Mouse (Mus musculus) neural tube, embryonic 12.5 days (tissue): ENCODE results near the gene Tfe3. TPM values are rescaled to one million over a fixed set of nuclear protein-coding genes. Genes with fewer than 3 reads are reported as not detected.
"Not testable (repeated sequence)": the region's sequence is repeated elsewhere in the genome, so short reads cannot be mapped to it uniquely, and the experiment has no call there.

ENCODE experiments used
- ATAC-seq: fragments of 200-750 bp; cut with Nextera tagmentation; 2 replicates; pipeline ENCODE4 v1.8.0; 2017; ENCODE audit warnings: low read depth, mild to moderate bottlenecking, moderate TSS enrichment, moderate library complexity; ENCODE audit not compliant: low FRiP score
- H3K27ac ChIP-seq: fragments of 300-500 bp; sonication (generic); 2 replicates; pipeline ENCODE4 v1.5.1; 2016
- H3K27me3 ChIP-seq: fragments of 300-500 bp; sonication (generic); replicated peaks from 2 replicates; pipeline ENCODE4 v1.6.1; 2016; ENCODE audit warnings: mild to moderate bottlenecking
- H3K36me3 ChIP-seq: fragments of 300-500 bp; sonication (generic); 2 replicates; pipeline ENCODE4 v1.6.1; 2016; ENCODE audit warnings: mild to moderate bottlenecking
- H3K4me1 ChIP-seq: fragments of 300-500 bp; sonication (generic); 2 replicates; pipeline ENCODE4 v1.6.1; 2016
- H3K4me2 ChIP-seq: fragments of 300-500 bp; sonication (generic); replicated peaks from 2 replicates; pipeline ENCODE4 v1.6.1; 2016; ENCODE audit warnings: mild to moderate bottlenecking
- H3K4me3 ChIP-seq: fragments of 300-500 bp; sonication (generic); 2 replicates; pipeline ENCODE4 v1.5.1; 2016
- H3K9ac ChIP-seq: fragments of 300-500 bp; sonication (generic); 2 replicates; pipeline ENCODE4 v1.6.1; 2016; ENCODE audit warnings: mild to moderate bottlenecking
- H3K9me3 ChIP-seq: fragments of 300-500 bp; sonication (generic); 2 replicates; pipeline ENCODE4 v1.6.1; 2016; ENCODE audit warnings: mild to moderate bottlenecking
- WGBS: fragments of 180-500 bp; shearing (Covaris S2); methylation state at CpG from one replicate; pipeline ENCODE4 v1.1.7; 2016; 5-methylcytosine and 5-hydroxymethylcytosine counted together
- microRNA counts: library from miRNA; unstranded; fragments of <30 nt; microRNA quantifications from one replicate; lab custom pipeline; 2017
- microRNA-seq: library from miRNA; unstranded; fragments of <30 nt; microRNA quantifications from one replicate; pipeline ENCODE4, GENCODE M21; 2017
- polyA plus RNA-seq: library from polyadenylated mRNA; unstranded; fragments of >200 nt; fragmentation: Nextera tagmentation; extraction: Ambion mirVana; gene quantifications from 2 replicates; pipeline ENCODE4 v1.2.1, GENCODE M21; 2016

Gene Tfe3
- polyA plus RNA-seq, 1 experiment from 2014 or later: 35.5 TPM

- H3K27ac ChIP-seq: no peak overlapping the region
- no peak overlapping the region for H3K4me3 ChIP-seq
- H3K9me3 ChIP-seq: no peaks in the 10 kb centered on the region
- 89% methylated on average over 4 of the region's 4 CpGs for WGBS
- ATAC-seq: no peak
- H3K9ac ChIP-seq: no peak overlapping the region
- no peak overlapping the region for H3K4me2 ChIP-seq
- no peaks in the 10 kb centered on the region for H3K27me3 ChIP-seq
- no peaks in the 10 kb centered on the region for H3K4me1 ChIP-seq
- no peaks in the 10 kb centered on the region for H3K36me3 ChIP-seq
These were observed 20.3 kb downstream of the Tfe3 start for GRCm38 (mm10) chrX:7782603-7783092.

GRCm38 (mm10) chrX:7789542-7790136, 27.3 kb downstream of the Tfe3 start, which contains the start of gene Gripap1:
Gene Gripap1, plus strand, starts transcription at chrX:7789765.
- 13% methylated on average over 24 of the region's 24 CpGs for WGBS
- Histone ChIP-seq H3K9ac (peak within 1 kb of the TSS; percentile 51), H3K9me3 (no peaks in the 10 kb centered on the region), H3K4me1 (no peaks in the 10 kb centered on the region), H3K4me3 (peak within 1 kb of the TSS; percentile 49), H3K36me3 (no peaks in the 10 kb centered on the region), H3K27ac (no peak within 1 kb of the TSS), H3K27me3 (no peaks in the 10 kb centered on the region), H3K4me2 (peak within 1 kb of the TSS; percentile 63)
- ATAC-seq: peak; percentile 91

GRCm38 (mm10) chrX:7790309-7790708, 27.9 kb downstream of the Tfe3 start:
- ATAC-seq: peak; percentile 5; the same call in 1 of the 2 replicates
- Histone ChIP-seq H3K9ac (peak overlapping the region; percentile 51), H3K27ac (no peak overlapping the region), H3K9me3 (no peaks in the 10 kb centered on the region), H3K36me3 (no peaks in the 10 kb centered on the region), H3K4me2 (peak overlapping the region; percentile 63), H3K4me3 (peak overlapping the region; percentile 49), H3K27me3 (no peaks in the 10 kb centered on the region), H3K4me1 (no peaks in the 10 kb centered on the region)
- 33% methylated on average over 5 of the region's 5 CpGs for WGBS

GRCm38 (mm10) chrX:7793361-7793760, 31.0 kb downstream of the Tfe3 start:
- H3K9ac ChIP-seq: no peak overlapping the region
- WGBS: 48% methylated on average over 3 of the region's 3 CpGs
- H3K9me3 ChIP-seq: no peaks in the 10 kb centered on the region
- no peak overlapping the region for H3K4me3 ChIP-seq
- H3K27ac ChIP-seq: no peak overlapping the region
- ATAC-seq: no peak
- no peaks in the 10 kb centered on the region for H3K36me3 ChIP-seq
- H3K4me1 ChIP-seq: no peaks in the 10 kb centered on the region
- H3K4me2 ChIP-seq: no peak overlapping the region
- no peaks in the 10 kb centered on the region for H3K27me3 ChIP-seq

- Histone ChIP-seq H3K9me3 (no peaks in the 10 kb centered on the region), H3K9ac (no peak overlapping the region), H3K27ac (no peak overlapping the region), H3K4me1 (no peaks in the 10 kb centered on the region), H3K27me3 (no peaks in the 10 kb centered on the region), H3K4me3 (no peak overlapping the region), H3K4me2 (no peak overlapping the region), H3K36me3 (peaks cover 10% of the 10 kb centered on the region; the same call in 1 of the 2 replicates)
- ATAC-seq: no peak
- WGBS: 32% methylated on average over 7 of the region's 7 CpGs
These were observed 32.7 kb downstream of the Tfe3 start for GRCm38 (mm10) chrX:7795016-7795415.

GRCm38 (mm10) chrX:7797327-7797726, 35.0 kb downstream of the Tfe3 start:
- ATAC-seq: no peak
- Histone ChIP-seq H3K4me3 (no peak overlapping the region), H3K4me1 (no peaks in the 10 kb centered on the region), H3K9ac (no peak overlapping the region), H3K9me3 (no peaks in the 10 kb centered on the region), H3K36me3 (peaks cover 24% of the 10 kb centered on the region; the same call in 1 of the 2 replicates), H3K27ac (no peak overlapping the region), H3K4me2 (no peak overlapping the region), H3K27me3 (no peaks in the 10 kb centered on the region)
- WGBS: 80% methylated on average over 3 of the region's 3 CpGs

- H3K4me3 ChIP-seq, H3K9me3 ChIP-seq, ATAC-seq, H3K27me3 ChIP-seq, H3K9ac ChIP-seq, H3K27ac ChIP-seq, H3K4me1 ChIP-seq, H3K4me2 ChIP-seq: not testable (repeated sequence)
- H3K36me3 ChIP-seq: peaks cover 47% of the 10 kb centered on the region
- 81% methylated on average over 2 of the region's 2 CpGs for WGBS
These were observed 39.8 kb downstream of the Tfe3 start for GRCm38 (mm10) chrX:7802157-7802556.

- H3K27ac ChIP-seq, H3K4me1 ChIP-seq, H3K4me2 ChIP-seq, H3K27me3 ChIP-seq, H3K9me3 ChIP-seq, H3K9ac ChIP-seq, H3K4me3 ChIP-seq, ATAC-seq: not testable (repeated sequence)
- WGBS: 55% methylated on average over 8 of the region's 8 CpGs
- H3K36me3 ChIP-seq: peaks cover 44% of the 10 kb centered on the region
These were observed 52.7 kb downstream of the Tfe3 start for GRCm38 (mm10) chrX:7815016-7815415.

- Histone ChIP-seq H3K4me1 (no peaks in the 10 kb centered on the region), H3K27ac (no peak within 1 kb of the TSS), H3K36me3 (peaks cover 12% of the 10 kb centered on the region; the same call in 1 of the 2 replicates), H3K9me3 (no peaks in the 10 kb centered on the region), H3K4me3 (peak within 1 kb of the TSS; percentile 27), H3K9ac (no peak within 1 kb of the TSS), H3K4me2 (peak within 1 kb of the TSS; percentile 54), H3K27me3 (no peaks in the 10 kb centered on the region)
- ATAC-seq: peak; percentile 66; the same call in 1 of the 2 replicates
- WGBS: 16% methylated on average over 24 of the region's 24 CpGs
These were observed 59.8 kb downstream of the Tfe3 start, which contains the start of gene Kcnd1 for GRCm38 (mm10) chrX:7821865-7822779. Gene Kcnd1, plus strand, starts transcription at chrX:7822289.

MicroRNA genes within 50 kb of the gene (microRNA counts, 519-probe panel; counts per million panel counts)
- 4,223 counts per million, percentile 77 among the panel's probes with 10 or more counts for microRNA mmu-miR-1198 (lab: Ali Mortazavi, UCI)

Small RNA genes lying within 50 kb of the gene (microRNA-seq; reads per million reads assigned to microRNA genes)
- 33.9 reads per million, percentile 37 among the genes with 10 or more reads in this experiment for gene Mir1198

Other genes with a start within 250 kb of the Tfe3 start
- 0.06 and 0.09 TPM in 2 replicates for gene Foxp3, start 188.9 kb upstream of the Tfe3 start, polyA plus RNA-seq
- 4.6 and 5.3 TPM in 2 replicates for gene Ppp1r3f, start 188.3 kb upstream of the Tfe3 start, polyA plus RNA-seq
- gene Ccdc22, start 157.0 kb upstream of the Tfe3 start, polyA plus RNA-seq: 30.2 and 30.6 TPM in 2 replicates
- gene Cacna1f, start 155.5 kb upstream of the Tfe3 start, polyA plus RNA-seq: 0.47 TPM in 1 of 2 replicates, not detected in the other
- 62.2 and 71.0 TPM in 2 replicates for gene Syp, start 124.1 kb upstream of the Tfe3 start, polyA plus RNA-seq
- 2.4 and 3.0 TPM in 2 replicates for gene Prickle3, start 105.3 kb upstream of the Tfe3 start, polyA plus RNA-seq
- 31.2 and 34.6 TPM in 2 replicates for gene Plp2, start 91.2 kb upstream of the Tfe3 start, polyA plus RNA-seq
- gene Magix, start 81.3 kb upstream of the Tfe3 start, polyA plus RNA-seq: 0.09 TPM in 1 of 2 replicates, not detected in the other
- 44.1 and 46.6 TPM in 2 replicates for gene Gpkow, start 65.4 kb upstream of the Tfe3 start, polyA plus RNA-seq
- gene Wdr45, start 48.2 kb upstream of the Tfe3 start, polyA plus RNA-seq: 26.2 and 27.8 TPM in 2 replicates
- gene Gm45208, start 40.3 kb upstream of the Tfe3 start, polyA plus RNA-seq: not detected in 2 replicates
- gene Praf2, start 34.1 kb upstream of the Tfe3 start, polyA plus RNA-seq: 89.2 and 93.6 TPM in 2 replicates
- 34.8 and 38.7 TPM in 2 replicates for gene Ccdc120, start 11.7 kb upstream of the Tfe3 start, polyA plus RNA-seq
- gene Gripap1, start 27.2 kb downstream of the Tfe3 start, polyA plus RNA-seq: 73.3 and 81.4 TPM in 2 replicates
- gene Kcnd1, start 59.7 kb downstream of the Tfe3 start, polyA plus RNA-seq: 1.5 and 2.3 TPM in 2 replicates
- 68.6 and 72.3 TPM in 2 replicates for gene Otud5, start 78.8 kb downstream of the Tfe3 start, polyA plus RNA-seq
- 9.3 and 12.8 TPM in 2 replicates for gene Pim2, start 115.7 kb downstream of the Tfe3 start, polyA plus RNA-seq
- 35.4 and 36.5 TPM in 2 replicates for gene Slc35a2, start 121.5 kb downstream of the Tfe3 start, polyA plus RNA-seq
- gene Pqbp1, start 136.7 kb downstream of the Tfe3 start, polyA plus RNA-seq: 179 and 180 TPM in 2 replicates
- gene Timm17b, start 136.8 kb downstream of the Tfe3 start, polyA plus RNA-seq: 143 and 147 TPM in 2 replicates
- not detected in 2 replicates for gene Gm10491, start 145.3 kb downstream of the Tfe3 start, polyA plus RNA-seq
- gene Gm10490, start 147.0 kb downstream of the Tfe3 start, polyA plus RNA-seq: not detected in 2 replicates
- gene Pcsk1n, start 157.3 kb downstream of the Tfe3 start, polyA plus RNA-seq: 137 and 142 TPM in 2 replicates
- gene Eras, start 166.0 kb downstream of the Tfe3 start, polyA plus RNA-seq: not detected in 2 replicates
- 56.8 and 60.8 TPM in 2 replicates for gene Hdac6, start 185.3 kb downstream of the Tfe3 start, polyA plus RNA-seq
- gene Gata1, start 215.5 kb downstream of the Tfe3 start, polyA plus RNA-seq: 1.2 and 1.5 TPM in 2 replicates